Mouse (Mus musculus) right cerebral cortex, adult 18-20 months (tissue): ENCODE data around the gene Uspl1.
A peak's percentile ranks its signal among the peaks of the same experiment; 100 is the strongest.

Experiments
- DNase-seq: peaks from one replicate; pipeline ENCODE4 v3.0.0; 2022; ENCODE audit warnings: mixed read lengths

Gene Uspl1

DNA sequence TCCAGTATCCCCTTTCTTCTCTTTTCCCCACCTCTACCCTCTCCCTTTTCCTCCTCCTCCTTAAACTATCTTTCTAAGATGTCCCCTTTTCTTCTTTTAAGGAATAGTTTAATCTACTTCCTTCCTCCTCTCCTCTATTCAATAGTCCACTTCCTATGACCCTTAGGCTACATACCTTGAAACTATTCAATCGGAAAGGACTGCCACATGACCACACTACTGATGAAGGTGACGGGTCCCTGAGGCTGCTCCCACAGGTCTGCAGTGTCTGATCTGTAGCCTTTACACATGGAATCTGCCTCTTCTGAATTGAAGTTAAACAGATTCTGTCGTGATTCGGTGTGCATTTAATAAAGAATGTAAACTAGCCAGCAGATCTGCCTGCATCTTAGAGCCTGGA lies 28.7 kb downstream of the Uspl1 start:
- DNase-seq: no peak

DNA sequence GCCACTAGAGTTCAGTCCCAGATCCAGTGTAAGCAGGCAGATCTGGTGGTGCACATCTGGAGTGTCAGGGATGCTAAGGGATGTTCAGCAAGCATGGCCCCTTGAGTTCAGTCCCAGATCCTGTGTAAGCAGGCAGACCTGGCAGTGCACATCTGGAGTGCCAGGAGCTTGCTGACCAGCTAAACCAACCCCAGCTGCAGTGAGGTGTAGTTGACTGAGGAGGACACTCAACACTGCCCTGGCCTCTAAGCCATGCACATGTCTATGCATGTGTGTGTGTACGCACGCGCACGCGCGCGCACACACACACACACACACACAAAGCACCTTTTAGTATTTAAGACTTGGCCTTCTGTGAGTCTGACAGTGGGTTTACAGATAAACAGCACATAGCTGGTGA lies 31.4 kb downstream of the Uspl1 start:
- no peak for DNase-seq

DNA sequence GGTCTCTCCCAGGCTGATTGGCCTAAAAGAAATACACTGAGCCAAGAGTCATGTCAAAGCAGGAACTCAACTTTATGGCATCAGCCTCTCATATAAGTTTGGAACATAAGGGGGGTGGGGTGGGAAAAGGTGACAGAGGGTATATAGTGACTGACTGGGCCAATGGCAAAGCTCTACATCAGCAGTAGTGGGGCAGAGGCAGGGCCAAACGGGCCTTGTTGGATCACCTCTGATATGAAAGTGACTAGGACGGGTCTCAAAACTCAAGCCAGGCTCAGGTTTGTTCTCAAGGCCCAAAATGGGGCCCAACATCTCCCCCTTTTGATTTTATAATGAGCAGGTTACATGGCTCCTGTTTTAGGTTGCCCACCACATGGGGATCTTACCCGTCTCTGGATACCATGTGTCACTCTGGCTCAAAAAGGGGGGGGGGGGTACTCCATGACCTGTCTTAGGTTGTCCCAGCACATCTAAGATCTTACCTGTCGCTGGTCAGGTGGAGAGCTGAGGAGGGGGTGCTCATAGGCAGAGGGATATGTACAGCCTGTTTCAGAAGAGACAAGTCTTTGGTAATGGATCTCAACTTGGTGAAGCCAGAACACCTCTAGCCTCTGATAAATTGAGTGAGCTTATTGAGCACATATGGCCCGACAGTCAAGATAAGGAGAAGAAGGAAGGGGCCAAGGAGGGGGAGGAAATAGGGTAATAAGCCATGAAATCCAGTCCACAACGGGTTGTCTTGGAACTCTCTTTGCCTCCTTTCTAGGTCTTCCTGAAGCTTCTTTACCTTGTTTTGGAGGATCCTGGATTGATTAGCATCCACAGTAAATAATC lies 33.6 kb downstream of the Uspl1 start:
- no peak for DNase-seq

DNA sequence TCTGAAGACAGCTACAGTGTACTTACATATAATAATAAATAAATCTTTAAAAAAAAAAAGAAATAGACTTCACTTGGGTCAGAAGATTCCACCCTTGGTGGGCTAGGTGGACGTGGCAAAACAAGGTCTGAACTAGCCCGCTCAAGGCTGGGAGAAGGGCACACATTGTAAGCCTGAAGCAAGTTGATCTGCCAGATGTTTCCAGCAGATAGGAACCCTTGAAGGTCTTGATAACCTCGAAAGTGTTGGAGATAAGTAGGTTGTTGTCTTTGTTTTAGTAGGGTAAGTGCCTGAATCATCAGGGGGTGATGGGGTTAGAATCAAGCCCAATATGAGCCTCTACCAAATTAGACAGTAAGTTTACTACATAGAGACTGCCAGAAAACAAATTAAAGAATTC lies 35.3 kb downstream of the Uspl1 start:
- DNase-seq: no peak

DNA sequence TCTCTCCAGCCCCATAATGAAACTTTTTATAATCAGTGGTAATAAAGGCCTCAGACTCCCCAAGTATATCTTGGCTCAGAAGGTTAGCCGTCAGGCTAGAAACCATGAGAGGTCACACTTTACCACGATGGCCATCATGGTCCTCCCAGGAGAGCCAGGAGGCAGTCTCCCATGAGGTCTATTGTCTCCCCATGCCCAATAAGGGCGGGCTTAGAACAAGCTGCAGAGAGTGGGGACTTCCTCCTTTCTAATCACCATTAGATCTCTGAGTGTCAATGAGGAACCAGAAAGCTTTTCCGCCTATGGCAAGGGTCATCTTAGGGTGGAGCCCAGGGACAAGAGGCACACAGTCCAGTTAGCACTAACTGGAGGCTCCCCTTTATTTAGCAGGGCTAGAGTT lies 37.2 kb downstream of the Uspl1 start:
- no peak for DNase-seq

DNA sequence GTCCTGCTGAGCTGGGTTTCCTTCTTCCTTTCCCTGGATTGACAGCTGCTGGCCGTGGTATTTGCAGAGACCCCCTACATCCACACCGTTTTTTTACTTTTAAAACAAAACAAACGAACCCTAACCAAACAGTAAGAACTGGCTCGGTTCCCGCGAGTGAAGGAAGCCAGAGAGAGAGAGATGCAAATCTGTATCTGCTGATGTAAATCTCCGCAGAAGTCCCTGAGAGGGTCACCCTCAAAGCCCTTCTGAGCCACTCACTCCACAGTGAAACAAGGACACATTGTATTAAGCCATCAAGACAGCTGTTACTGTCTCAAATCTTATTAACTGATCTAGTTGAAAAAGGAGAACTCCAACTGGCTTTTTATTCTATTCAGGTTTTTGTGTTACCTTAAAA lies 40.5 kb downstream of the Uspl1 start:
- no peak for DNase-seq

DNA sequence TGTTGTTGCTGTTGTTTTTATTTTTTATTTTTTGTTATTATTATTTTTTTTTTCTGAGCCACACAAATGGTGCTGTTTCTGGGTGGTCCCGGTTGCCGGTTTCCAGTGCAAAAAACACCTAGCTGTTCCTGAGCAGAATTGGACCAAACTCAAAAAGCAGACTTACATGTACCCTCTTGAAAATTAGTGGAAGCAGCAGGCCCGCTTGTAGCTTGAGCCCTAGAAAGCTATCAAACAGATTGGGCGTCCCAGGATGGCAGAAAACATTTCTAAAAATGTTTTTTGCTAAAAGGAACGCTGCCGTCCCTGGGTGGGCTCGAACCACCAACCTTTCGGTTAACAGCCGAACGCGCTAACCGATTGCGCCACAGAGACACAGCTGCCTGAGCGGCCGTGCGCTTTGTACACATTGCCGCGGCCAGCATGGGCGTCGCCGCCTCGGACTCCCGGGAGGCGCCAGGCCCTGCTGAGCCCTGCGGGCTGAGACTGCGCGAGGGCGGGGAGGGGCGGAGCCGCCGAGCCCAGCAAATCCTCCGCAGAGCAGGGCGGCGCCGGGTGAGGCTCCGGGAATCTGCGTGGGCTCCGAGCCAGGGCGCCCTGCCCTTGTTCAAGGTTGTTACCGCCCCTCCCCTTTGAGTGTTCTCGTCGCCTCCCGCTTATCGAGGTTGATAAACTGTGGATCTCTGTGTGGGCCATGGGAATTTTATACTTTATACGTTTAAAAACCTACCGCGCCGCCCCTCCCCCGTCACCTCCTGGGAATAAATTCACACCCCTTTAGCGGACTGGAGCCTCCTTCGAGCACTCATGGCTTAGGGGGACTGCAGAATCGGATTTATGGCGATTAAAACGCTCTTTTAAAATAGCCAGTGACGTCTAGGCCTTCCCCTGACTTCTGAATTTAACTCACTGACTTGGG lies 44.8 kb downstream of the Uspl1 start:
- peak; percentile 98 for DNase-seq

DNA sequence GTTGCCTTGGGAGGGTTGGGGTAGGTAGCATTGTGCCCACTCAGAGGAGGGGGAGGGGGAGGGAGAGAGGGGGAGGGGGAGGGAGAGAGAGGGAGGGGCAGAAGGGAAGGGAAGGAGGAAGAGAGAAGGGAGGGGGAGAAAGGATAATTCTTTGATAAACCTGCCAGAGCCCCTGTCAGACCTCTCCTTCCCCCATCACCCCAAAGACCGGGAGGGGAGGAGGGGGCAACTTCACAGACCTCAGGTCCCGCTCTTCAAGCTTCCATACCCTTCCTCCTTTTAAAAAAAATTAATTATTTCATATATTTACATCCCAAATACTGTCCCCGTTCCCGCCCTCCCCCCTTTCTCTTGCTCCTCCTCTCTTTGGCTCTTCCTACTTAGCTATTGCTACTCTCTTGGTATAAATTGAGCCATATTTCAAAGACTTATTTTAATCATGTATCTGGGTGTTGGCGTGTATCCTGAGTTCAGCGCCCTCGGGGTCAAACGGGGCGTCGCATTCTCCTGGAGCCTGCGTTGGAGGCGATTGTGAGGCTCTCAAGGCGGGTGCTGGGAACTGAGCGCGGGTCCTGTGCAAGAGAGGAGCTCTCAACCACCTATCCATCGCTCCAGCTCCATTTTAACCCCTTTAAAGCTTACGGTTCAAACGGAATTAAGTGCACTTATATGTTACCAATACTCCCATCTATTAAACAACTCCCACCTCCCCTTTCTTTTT lies 45.6 kb downstream of the Uspl1 start:
- no peak for DNase-seq

DNA sequence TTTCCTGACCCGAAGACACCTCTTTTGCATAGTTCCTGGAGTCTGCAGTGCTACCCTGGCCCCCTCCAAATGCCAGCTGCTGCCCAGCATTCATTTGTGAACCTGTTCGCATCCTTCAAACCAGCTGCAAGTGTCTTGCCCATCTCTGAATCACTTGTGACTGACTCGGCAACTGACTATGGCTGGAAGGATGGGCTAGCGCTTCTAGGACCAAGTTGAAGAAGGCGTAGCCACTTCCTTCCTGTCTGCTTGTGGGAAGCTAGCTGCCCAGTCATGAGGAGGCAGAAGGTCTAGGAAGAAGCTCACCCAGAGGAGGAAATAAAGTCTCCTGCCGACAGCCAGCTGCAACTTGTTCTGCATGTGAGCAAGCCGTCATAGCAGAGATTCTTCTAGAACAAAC lies 50.9 kb downstream of the Uspl1 start:
- DNase-seq: no peak

DNA sequence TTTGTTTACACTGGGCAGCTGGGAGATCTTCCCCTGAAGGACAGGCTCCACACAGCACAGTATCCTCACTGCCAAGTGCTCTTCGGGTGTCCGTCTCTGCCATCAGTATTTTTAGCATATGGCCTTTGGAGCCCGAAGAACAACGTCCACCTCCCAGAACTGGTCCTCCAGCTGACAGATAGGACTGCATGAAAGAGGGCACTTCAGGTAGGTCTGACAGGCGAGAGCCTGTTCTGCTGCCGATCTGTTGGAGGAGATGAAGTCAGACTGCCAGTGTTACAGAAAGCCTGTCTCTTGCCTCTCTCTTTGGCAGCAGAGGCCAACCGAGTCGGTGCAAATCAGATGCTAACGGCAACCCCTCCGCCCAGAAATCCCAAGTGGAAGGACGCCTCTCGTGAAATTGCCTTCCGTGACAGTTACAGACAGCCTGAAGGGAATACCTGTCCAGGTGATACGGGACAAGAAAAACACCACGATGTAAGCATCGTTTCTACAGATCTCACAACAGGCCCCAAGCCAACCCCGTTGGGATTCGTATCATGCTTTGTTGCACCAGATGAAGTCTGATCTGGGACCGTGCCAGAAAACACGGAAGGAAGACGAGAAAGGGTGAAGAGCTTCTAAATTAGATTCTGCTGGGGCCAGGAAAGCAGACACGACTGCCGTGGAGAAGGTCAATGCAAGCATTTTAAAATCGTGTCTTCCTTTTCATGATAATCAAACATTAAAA lies 53.2 kb downstream of the Uspl1 start:
- no peak for DNase-seq

DNA sequence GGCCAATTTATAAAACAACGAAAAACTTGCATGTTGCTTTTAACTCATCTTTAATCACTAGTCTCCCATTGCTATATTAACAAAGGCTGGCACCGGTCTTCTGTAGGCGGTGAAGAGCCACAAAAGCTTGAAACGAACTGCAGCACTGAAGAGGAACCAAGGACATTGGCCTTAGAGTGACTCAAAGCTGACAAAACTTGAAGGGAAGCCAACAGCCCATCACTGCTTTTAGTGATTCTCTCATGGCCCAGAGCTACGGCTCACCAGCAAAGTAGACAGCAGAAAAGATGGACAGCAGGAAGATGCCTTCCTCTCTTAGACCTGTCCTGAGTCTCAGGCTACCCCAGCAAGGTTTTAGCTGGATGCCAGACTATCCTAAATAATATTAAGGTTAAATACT lies 58.3 kb downstream of the Uspl1 start:
- DNase-seq: no peak

DNA sequence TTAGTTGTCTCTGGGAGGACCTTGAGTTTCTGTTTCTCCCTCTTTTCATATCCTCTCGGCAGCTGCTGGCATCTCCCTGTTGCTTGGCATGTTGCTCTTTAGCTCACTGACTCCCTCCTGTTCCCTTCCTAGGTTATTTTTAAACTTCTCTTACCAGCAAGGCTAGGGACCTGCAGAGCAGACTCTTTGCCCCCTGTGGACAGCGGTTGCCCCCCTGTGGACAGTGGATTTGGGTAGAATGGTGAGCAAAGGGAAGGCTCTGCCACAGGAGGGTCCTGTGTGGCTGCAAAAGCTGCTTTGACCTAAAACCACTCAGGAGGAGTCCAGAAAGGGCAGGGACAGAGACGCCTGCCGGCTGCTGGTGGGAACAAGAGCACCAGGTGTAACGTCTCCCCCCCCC lies 58.9 kb downstream of the Uspl1 start:
- no peak for DNase-seq

DNA sequence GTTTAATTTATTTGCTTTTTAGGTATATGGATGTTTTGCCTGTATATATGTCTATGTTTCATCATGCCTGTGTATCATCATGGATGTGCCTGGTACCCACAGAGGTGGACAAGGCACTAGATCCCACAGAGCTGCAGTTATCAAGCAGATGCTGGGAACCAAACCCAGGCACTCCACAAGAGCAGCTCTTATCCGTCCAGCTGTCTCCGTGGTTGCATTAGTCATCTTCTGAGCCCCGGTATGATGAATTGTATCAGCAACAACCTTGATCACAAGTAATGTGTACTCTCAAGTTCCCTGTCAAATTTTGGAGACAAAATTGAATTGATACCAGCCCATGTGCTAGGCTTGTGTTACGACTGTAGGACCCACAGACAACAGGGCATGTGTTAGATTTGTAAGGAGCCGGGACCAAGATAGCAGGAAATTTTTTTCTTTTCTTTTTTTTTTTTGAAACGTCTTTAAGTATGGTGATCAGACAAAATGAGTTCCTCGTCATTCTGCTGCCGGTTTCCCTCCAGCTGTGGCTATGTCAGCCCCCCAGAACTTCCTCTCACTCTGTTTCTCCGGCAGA lies 61.3 kb downstream of the Uspl1 start:
- no peak for DNase-seq

DNA sequence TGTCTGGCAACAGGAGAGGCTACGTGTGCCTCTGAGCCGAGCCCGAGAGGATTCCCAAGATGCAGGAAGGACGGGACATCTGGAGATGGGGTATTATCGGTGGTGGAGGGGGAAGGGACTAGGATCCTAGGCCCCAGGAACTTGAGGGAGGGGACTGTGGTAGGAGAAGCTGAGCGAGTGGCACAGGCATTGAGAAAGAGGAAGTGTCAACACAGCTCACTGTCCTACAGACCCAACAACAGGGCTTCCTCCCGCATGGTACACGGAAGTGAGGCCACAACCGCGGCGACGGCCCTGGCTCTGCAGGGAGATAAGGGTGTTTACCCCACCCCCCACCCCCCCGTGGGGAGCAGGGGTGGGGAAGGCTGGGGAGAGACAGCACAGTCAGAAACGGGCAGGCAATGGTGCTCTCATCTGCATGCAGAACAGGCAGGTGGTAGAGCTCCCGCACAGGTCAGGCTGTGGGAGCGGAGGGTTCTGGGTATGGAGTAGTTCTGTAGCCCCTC lies 61.9 kb downstream of the Uspl1 start:
- no peak for DNase-seq

DNA sequence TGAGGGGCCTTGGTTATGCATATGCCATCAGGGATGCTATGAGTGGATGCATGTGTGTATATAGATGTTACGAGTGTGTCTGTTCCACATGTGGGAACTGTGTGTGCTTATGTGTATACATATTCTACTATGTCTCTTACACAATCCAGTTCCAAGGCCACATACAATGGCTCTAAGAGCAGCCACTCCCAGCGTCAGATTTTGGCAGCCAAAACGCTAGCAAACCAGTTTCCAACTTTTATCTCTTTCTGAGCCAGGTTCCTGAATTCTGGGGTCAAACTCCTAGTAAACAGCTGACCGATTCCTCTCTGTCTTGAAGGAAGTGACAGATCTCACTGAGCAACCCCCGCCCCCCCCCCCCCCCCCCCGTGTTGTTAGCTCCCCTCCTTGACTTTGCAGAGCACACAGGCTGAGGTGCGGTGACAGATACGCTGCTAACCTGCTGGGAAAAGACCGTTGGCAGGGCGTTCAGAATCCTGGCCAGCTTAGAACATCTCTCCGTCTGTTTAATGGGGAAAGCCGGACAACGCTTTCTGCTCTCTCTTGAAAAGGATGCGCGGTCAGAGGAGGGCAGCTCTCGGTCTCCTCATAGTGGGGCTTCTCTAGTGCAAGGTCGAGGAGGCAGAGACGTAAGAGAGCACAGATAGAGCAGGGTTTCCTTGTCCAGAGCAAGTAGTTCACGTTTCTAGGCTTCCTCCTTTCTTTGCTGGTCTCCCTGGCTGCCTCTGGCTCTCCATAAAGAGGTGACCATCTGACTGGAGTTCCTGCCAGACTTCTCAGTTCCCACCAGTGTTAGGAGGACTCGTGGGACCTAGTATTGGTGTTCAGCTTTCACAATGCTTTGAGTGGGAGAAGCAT lies 63.1 kb downstream of the Uspl1 start:
- no peak for DNase-seq

DNA sequence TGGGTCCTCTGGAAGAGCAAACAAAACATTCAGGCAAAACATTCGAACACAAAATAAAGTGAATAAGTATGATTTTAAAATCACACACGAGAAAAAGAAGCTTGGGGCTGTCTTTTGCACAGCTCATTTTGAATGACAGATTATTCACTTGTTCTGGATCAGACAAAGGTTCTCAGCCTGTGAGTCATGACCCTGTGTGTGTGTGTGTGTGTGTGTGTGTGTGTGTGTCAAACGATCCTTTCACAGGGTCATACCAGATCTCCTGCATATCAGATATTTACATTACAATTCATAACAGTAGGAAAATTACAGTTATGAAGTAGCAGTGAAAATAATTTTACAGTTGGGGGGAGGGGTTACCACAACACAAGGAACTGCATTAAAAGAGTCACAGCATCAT lies 68.2 kb downstream of the Uspl1 start:
- DNase-seq: no peak

DNA sequence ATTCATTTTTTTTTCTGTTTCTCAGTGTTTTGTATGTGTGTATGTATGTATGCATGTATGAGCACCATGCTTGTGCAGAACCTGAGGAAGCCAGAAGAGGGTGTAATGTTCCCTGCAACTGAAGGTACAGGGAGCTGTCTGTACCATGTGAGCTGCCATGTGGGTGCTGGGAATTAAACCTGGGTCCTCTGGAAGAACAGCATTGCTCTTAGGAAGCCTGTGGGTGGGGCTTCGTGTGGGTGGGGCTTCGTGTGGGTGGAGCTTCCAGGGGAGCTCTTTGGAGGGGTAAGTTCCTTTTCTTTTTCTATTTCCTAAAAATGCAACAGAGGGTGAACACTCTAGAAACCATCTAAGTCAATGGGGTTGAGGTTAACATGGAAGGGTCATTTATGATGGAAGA lies 69.3 kb downstream of the Uspl1 start:
- DNase-seq: no peak

DNA sequence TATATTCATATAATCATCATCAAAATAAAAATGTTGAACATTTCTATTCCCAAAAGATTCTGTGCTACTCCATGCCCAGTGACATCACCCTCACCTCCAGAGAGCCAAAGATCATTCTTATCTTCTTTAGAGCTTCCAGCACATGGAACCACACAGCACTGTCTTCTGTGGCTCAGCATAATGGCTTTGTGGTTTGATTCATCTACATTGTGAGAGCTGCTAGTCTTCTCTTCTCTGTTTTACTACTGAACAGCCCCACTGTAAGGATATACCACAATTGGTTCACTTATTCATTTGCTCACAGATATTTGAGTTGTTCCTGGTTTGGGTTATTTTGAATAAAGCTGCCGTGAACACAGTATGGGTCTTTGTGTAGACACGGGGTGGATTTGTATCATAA lies 71.4 kb downstream of the Uspl1 start:
- no peak for DNase-seq

DNA sequence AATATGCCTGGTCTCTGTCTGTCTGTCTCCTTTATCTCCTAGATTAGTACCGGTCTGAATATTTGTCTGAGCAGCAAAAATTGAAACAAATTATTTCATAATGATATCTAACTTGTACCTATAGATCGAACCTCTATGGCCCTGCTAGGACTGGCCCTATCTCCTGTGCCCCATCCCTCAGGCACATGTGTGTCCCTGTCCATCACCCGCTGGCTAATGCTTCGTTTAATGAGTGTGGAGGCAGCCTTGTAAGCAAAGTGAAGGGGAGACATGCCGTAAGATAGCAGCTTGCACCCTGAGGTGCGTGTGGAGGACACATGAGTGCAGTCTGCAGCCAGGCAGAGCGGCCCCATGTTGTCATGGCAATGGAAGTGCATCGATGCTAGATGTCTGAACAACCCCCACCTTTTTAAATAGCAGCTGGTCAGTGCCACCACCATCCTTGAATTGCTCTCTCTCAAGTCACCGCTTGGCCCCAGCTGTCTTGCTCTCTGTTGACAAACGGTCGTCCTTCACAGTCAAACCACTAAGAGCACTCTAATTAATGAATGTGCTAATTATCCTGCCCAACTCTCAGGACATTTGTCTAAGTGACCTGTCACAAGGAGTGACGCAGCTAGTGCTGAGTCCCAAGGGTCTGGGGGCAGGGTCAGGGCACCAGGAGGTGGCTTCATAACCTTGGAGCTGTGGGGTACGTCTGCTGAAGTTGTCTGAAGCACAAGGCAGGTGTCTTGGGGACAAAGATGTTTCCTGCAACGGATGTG lies 73.5 kb downstream of the Uspl1 start:
- DNase-seq: no peak

DNA sequence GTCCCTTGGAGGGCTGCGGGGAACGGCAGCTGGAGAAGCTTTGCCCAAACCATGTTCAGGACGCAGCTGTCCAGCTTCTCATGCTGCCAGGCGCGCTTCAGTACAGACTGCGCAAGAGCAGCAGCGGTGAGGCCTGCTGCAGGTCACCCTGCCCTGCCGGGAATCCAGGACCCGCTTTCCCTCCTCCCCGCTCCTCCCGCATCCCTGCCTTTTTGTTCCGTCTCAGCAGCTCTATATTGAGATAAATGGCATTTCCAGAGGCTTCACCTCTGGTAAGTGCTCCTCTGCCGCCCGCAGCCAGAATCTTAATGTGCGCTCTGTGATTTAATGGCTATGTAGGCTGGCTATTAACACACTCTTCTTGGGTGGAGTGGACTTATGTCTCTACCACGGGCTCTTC lies 74.9 kb downstream of the Uspl1 start:
- no peak for DNase-seq
